Mouse (Mus musculus): ENCODE data around the gene Sh3pxd2a. TPM values are rescaled to one million over a fixed set of nuclear protein-coding genes. Genes with fewer than 3 reads are reported as not detected.

The Sh3pxd2a gene
- total RNA-seq, 2 experiments from 2014 or later: 124 to 134 TPM

DNA sequence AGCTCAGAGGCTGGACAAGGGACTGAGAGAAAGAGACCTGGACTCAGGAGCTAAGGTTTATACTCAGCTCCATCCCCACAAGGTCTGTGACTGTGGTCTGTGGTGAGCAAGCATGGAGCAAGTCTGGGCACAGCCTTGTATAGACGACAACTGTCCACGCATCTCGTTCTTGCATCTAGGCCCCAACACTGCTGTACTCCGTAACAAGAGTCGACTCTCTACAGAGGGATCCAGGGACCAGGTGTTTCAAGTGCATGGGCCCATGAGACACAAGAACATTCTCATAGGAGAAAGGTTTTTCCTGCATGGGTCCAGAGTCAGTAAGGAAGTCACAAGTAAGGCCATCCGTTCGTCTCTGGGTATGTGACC lies 23.8 kb downstream of the Sh3pxd2a start:
- DNase-seq (ENCODE audit: low spot score in 2 of 2): no peak

DNA sequence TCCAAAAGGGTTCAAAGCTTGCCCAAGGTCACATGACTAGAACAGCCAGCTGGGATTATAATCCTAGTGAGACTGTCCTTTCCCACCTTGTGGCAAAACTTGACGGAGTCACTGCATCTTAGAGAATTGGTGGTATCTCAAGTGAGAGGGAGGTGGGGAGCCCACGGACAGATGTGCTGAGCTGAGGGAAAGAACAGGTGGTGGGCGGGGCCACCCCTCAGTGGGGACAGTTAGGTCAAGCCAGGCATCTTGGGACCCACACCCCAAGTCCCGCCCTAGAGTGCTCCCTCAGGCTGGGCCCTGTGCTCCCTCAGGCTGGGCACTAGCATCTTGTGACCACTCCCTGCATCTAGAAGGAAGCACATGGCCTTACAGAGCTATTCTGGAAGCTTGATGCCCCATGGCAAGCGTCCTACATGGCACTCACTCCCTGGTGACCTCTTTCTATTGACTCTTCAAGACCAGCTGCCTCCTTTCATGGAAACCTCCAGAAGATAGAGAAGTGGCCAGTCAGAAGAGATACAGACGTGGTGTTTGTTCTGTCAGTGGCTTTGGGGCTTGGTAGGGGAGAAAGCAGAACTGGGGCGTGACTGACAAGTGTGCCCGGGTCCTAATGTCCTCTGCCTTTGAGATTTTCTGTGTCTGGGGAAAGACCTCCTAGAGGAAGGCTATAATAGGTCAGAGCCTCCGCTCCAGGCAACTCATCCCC lies 24.3 kb downstream of the Sh3pxd2a start:
- DNase-seq (ENCODE audit: low spot score in 2 of 2): no peak

DNA sequence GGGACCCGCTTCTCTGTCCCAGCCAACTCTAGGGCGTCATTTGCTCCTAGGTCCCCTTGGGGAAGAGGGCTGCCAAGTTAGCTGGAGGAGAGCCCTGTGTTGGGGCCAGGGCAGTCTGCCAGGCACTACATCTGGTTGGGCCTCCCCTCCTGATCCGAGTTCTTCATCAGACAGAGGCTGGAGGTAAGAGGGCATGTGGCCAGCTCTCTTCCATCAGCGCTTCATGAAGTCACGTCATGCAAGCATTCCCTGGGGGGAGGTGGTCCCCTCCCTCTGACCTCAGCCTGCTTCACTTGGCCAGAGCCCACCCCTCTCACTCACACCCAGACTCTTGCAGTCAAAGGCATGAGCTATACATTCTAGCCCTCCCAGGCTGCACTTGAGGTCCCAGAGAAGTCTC lies 25.8 kb downstream of the Sh3pxd2a start:
- DNase-seq (ENCODE audit: low spot score in 2 of 2): peak; percentile 80 to 86

DNA sequence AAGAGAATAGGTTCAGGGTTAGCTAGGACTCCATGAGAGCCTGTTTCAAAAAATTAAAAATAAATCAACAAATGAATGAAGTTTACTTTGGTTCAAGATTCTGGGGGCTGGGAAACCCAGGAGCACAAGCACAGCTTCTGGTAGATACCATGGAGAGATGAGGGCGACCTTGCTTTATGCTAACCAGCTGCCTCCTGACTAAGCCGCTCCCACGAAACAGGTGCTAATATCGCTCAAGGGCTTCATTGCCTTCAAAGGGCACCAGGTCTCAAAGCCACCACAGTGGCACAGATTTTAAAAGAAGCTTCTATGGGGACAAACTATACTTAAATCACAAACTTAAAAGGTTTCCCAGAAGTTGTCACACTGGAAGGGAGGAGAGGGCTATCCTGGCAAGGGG lies 27.2 kb downstream of the Sh3pxd2a start:
- no peak for DNase-seq (ENCODE audit: low spot score in 2 of 2)

DNA sequence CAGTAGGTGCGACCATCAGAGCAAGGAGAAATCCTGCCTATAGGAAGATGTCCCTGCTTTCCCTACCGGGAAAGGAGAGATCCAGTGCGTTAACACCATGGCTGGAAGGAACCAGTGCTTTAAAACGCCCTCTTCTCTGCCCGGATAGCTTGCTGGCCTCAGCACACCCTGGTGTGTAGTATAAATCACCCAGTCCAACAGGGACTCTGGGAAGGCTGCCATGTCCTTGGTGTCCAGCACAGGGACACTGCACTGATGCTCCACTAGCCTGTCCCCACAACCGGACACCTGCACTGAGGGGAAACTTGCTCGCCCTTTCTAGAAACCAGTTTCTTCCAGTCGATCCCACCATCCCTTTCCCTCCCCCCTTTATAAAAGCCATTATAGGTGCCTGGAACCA lies 28.0 kb downstream of the Sh3pxd2a start:
- no peak for DNase-seq (ENCODE audit: low spot score in 2 of 2)

DNA sequence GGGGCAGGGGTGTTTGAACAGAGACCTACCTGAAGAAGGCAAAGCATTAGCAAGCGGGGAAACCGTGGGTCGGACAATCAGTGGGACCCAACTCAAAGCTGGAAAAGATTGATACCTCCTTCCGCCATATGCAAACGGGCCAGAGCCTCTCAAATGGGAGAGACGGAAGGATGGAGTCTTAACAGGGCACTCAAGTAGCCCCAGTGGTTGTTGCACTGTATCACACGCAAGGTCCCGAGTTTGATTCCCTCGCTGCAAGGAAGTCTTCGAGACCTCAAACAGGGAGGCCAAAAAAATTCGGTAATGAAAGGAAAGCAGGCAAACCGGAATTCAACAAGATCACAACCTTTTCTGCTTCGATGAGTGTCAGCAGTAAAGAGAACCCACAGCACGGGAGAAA lies 29.5 kb downstream of the Sh3pxd2a start:
- DNase-seq (ENCODE audit: low spot score in 2 of 2): no peak

DNA sequence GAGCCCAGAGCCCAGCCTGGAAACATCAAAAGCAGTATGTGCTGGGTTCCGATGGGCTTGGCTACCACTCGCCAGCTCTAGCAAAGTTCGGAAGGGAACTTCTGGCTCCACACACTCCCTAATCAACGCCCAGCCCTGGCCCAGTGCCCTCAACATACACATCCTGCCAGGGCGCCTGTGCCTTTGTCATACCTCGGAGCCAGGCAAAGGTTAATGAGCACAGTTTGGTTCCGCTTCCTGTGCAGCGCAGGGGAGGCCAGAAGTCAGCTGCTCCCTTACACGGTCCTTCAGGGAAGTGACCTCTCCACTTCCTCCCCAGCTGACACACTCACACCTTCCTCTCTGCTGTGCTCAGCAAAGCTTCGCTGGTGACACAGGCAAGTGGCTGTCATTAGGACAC lies 31.9 kb downstream of the Sh3pxd2a start:
- DNase-seq (ENCODE audit: low spot score in 2 of 2): peak in 1 of 2 experiments; percentile 55

DNA sequence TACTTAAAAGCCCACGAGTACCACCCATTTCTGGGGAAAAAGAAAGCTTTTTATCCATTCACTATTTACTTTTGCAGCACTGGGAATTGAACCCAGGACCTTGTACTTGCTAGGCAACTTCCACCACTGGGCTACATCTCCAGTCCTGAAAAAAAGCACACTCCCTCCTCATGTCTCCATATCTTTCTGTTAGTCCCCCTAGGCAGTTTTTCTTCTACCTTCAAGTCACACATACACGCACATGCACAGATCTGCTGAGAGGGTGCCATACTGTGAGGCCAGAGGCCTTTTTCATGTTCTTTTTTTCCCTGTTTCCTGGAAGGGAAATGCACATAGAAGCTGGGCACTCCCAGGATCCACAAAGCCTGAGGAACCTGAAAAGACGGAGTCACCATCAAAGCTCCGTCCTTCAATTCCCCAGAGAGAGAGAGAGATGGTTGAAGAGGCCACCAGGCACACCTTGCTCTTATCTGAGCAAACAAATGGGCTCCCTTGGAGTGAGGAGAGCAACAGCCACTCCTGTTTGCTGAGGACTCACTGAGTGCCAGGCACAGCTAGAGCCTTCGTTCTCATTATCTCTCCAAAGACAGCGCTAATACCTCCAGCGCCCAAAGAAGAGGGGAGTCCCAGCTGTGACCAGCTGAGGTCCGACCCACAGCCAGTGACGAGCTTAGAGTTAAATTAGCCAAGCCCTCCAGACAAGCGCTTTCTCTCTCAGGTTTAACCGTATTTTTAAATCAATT lies 32.8 kb downstream of the Sh3pxd2a start:
- no peak for DNase-seq (ENCODE audit: low spot score in 2 of 2)

DNA sequence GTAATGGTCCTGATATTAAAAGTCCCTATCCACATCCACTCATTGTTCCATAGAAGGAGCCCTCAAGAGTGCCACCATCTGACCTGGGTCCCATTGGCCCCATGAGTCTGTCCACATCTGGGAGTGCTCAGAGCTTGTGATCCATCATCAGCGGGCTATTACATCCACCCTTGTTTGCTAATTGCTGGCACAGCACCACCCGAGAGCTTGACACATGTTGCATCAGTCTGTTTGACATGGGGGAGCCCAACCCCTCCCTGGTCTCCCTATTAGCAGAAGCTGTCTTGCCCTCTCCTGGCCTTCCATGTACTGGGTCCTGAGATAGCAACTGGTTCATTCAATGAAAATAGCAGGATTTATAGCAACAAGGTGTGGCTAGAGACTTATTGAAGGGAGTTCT lies 34.0 kb downstream of the Sh3pxd2a start:
- DNase-seq (ENCODE audit: low spot score in 2 of 2): no peak

DNA sequence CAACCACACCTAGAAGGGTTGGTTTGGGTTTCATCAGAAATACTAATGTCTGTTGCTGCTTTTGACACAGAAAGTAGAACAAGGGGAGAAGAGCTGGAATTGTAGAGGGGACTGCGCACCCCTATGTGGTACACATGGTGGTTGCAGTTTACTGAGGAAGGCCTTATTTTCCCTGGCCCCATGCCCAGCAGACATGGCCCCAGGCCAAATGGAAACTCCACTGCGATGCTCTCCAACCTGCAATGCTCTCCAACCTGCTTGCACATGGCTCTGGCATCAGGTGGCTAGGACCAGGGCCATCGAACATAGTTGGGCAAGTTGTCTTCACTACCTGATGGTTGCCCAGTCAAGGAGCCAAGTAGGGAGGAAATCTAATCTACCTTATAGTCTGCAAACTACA lies 35.0 kb downstream of the Sh3pxd2a start:
- DNase-seq (ENCODE audit: low spot score in 2 of 2): no peak

DNA sequence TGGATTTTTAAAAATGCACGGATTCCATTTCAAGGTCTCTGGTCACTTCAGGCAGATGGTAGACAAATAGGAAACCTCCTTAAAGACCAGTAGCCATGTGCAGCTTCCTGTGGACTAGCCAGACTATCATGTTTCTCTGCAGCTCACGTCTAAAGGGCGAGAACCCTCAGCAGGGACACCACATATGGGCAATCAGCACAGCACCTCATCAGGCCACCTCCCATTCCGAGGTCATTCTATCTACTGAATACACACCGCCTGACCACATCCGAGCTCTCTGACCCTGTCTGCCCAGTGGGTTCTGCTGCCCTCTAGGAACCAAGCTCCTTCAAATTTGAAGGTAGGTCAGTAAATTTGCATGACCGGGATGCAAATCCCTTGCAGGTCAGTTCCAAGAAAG lies 35.4 kb downstream of the Sh3pxd2a start:
- DNase-seq (ENCODE audit: low spot score in 2 of 2): no peak

DNA sequence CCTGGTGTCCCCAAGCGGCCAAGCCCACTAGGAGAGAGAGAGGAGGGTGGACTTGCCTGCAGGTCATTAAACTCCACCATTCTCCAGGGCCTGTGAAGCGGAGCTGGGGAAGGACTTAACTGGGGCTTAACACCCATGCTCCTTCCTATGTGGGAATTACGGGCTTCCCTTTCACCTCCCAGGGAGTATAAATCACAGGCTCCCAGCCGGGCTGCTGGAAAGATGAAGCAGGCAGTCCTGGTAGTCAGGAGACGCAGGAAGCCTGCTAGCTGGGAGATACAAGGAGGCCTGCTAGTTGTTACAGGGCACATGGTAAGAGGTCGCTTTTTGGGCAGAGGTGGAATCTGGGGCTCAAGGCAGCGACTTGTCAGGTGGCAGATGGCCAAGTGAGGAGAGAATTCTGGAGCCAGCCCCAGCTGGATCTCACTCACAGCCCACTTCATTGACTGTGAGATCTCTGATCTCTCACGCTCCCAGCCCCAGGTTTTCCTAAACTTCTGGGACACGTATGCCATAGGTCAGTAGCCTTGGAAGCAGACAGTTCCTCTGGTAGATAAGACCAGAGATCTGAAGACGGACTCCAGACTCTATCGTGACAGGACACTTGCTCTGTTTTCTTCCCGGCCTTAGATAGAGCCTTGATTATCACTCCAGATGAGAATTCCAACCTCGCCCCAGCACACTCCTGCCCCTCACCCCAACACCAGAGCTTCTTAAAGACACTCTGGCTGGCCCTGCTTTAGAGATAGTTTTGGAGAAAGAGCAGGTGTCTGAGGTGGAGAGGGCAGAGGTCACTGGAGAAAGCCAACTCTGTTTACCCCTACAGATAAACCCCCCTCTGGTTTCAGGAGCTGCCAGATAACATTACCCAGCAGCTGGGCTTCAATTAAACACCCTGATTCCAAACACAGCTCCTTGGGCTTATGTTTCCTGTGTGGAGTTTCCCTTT lies 36.1 kb downstream of the Sh3pxd2a start:
- no peak for DNase-seq (ENCODE audit: low spot score in 2 of 2)

DNA sequence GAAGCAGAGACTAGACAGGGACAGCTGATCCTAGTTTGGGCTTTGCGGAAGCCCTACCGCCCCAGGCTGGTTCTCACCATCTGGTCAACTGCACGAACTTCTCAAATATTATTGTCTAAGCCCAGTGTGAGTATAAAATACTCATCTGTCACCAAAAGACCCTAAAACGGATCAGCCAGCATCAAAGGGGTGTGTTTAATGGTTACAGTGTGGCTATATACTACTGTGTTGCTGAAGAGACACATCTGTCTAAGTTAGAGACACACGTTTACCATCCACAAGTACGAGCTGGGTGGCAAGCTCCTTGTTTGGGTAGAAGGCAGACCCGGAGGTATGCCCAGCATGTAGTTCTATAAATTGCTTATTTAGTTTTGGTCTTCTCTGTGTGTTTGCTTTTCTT lies 40.6 kb downstream of the Sh3pxd2a start:
- no peak for DNase-seq (ENCODE audit: low spot score in 2 of 2)

DNA sequence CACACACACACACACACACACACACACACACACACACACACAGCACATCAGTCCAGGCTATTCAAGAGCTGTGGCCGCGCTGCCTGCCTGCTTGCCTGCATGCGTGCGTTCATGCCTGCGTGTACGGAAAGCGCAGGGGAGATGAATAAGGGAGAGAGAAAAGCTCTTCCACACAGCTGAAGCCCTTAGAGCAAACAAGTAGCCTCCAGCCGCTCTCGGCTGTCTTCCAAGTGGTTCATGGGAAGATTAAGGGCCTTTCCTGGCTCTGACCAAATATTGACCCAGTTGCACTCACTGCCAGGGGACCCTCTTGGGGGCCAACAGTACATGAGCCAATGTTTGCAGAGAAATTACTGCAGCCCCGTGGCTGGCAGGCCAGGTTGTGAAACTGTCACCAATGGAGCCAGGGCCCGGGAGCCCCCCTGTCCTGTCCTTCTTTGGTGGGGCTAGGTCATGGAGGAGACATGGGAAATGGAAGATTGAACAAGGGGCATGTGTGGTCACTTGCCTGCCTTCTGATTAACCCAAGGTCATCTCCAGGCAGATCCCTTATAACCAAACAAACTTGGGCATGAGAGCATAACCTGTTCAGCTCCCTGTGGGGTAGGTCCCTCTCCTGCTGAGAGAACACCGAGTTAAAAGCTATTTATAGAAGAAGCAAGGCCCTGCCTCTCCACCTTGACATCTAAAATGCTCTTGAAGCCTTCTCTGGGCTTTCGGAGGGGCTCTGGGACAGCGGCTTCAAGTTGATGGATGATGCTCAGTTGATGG lies 42.9 kb downstream of the Sh3pxd2a start:
- DNase-seq (ENCODE audit: low spot score in 2 of 2): no peak

DNA sequence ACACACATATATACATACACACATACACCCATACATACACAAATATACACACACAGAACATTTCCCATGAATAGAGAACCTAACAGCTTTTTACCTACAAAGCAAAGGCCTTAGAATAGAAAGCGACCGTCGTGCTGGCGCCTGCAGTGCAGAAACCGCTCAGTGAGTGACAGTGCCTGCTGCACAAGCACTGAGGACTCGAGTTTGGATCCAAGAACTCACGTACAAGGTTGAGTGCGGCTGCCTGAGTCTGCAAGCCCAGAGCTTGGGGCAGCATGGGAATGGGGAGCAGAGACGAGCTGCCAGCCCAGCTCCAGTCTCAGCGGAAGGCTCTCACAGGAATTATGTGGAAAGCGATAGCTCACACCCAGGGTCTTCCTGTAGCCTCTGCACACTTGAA lies 43.7 kb downstream of the Sh3pxd2a start:
- DNase-seq (ENCODE audit: low spot score in 2 of 2): no peak

DNA sequence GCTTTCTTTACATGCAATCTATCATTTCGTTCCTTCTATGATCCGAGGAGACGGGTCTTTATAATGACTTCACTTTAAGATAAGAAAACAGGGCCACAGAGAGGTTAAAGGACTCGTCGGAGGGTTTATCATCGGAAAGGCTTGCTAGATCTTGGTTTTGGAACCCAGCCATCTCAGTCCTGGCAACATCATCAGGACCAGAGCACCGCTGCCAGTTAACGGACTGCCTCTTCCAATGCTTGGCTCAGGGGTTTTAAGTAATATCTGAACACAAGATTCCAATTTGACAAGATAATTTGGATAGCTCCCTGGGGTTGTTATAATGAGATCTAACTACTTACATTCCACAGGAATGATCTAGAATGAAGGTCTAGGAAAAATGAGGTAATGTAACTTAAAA lies 45.0 kb downstream of the Sh3pxd2a start:
- DNase-seq (ENCODE audit: low spot score in 2 of 2): no peak

DNA sequence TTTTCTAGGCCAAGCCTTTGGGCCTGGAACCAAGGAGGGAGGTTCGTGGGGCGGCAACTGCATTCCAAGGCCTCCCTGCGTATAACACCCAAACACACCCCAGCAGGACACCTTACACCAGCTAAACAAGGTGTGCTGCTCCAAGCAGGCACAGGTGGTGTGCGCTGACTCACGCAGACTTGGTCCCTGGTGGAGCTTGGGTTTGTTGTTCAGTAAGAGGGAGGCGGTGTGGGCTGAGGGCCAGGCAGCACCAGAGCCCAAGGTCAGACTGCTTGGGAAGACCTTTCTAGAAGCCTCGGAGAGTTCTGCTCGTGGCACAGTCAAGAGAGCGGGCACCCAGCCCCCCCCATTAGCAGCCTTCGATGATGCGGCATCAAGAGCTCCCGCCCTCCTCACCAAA lies 48.0 kb downstream of the Sh3pxd2a start:
- no peak for DNase-seq (ENCODE audit: low spot score in 2 of 2)

DNA sequence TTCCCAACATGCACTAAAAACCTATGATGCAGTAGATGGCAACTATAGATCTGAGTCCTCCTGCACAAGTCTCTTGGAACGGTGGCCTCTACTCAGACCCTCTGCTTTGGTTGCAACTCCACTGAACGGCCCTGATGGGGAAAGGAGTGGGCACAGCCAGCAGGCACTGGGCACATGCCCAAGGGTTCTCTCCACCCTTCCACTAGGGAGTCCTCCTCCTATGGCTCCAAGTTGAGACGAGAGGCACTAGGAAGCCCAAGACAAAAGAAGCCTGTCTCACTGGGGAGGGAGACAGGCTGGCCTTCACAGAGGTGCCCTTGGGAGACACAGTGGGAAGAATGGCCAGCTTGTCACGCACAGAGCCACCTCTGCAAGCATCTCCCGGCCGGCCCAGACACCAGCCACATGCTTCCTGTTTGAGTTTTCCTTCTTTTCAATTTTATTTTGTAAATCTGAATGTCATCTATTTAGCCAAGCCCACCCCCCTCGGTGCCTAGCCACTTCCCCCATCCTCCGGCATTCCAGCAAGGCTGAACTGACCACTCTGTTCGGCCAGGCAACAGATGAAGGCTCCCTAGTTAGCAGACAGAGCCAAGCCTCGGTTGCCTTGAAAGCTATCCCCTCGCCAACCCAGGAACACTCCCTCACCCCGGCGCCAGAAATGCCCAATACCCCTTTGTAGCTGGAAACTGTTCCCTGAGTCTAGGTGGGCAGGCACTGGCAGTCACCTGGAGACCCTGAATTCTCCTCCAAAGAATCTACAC lies 49.9 kb downstream of the Sh3pxd2a start:
- DNase-seq (ENCODE audit: low spot score in 2 of 2): no peak

DNA sequence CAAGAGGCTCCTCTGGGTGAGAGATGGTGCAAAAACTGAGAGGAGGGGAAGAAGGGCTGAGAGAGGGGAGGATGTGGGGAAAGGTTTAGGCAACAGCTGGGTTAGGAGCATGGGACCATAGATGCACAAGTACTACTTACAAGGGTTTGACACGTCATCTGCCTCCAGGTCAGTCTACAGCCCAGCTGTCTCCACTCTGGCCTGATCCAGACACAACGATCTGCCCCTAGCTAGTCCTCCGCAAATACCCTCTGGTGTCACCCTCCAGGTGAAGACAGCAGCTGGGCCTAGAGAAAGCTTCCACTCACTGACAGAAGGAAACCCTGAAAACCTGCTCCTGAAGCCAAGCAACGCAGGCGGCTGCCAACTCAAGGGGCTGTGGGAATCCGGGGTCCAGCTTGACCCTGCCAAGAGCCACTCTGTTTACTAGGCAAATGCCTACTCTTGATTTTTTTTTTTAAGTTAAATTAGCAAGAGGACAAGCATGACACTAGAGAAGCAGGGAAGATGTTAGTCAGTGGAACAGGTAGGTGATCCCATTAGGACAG lies 50.7 kb downstream of the Sh3pxd2a start:
- DNase-seq (ENCODE audit: low spot score in 2 of 2): no peak
